Mouse (Mus musculus) E14TG2a.4 (cell line): ENCODE measurements around the gene Iffo2.

Source experiments
- CTCF ChIP-seq: conservative IDR thresholded peaks from 2 replicates; pipeline ENCODE4 v1.5.1; 2014; ENCODE audit warnings: low read length
- POU5F1 ChIP-seq: IDR thresholded peaks from 2 replicates; pipeline ENCODE4 v1.6.1; 2014; ENCODE audit warnings: low read length, borderline replicate concordance

GRCm38 (mm10) chr4:139574799-139575672 is 44.7 kb downstream of the Iffo2 start:
- TF ChIP-seq CTCF (no peak), POU5F1 (no peak)
